Mouse (Mus musculus) thymus, adult 2 months (tissue): ENCODE measurements at regions not wholly inside any gene's neighbourhood (a gene's known extent, or its start where the extent isn't known, plus 50 kb on each side); places are given as distances from the start of the nearest gene placed in this dataset.

ENCODE experiments used
- CTCF ChIP-seq: fragments of 200-500 bp; IDR thresholded peaks from 2 replicates; pipeline ENCODE4 v1.5.1; 2012; ENCODE audit warnings: mild to moderate bottlenecking, control low read depth, low read length, moderate library complexity, borderline replicate concordance; ENCODE audit not compliant: control insufficient read depth, poor library complexity, insufficient read depth; ENCODE audit errors: extremely low read depth
- POLR2A ChIP-seq: fragments of 200-500 bp; IDR thresholded peaks from 2 replicates; pipeline ENCODE4 v1.6.1; 2012; ENCODE audit warnings: mild to moderate bottlenecking, low read length, control low read depth, moderate library complexity; ENCODE audit not compliant: control insufficient read depth, poor library complexity, insufficient read depth; ENCODE audit errors: extremely low read depth

GRCm38 (mm10) chr10:17261192-17261824 lies 461.7 kb upstream of the Cited2 start:
- TF ChIP-seq CTCF (no peak), POLR2A (no peak)
